Mouse (Mus musculus): ENCODE results near the gene Mapk10.

- TF ChIP-seq CTCF (IDR thresholded peaks at IDR 0.05; ENCODE audit: low read depth, low read length) (no peak), GATA1 (IDR thresholded peaks at IDR 0.05; ENCODE audit: borderline replicate concordance, low read length) (no peak), POLR2AphosphoS5 (IDR thresholded peaks at IDR 0.05; ENCODE audit: insufficient replicate concordance, low read depth, low read length) (no peak)
Observed at GRCm38 (mm10) chr5:103231822-103232221, 20.7 kb upstream of the Mapk10 start.

Data from G1E (cell line).